Mouse (Mus musculus) E14TG2a.4 (cell line): ENCODE results near the gene Chd2.
"Not testable (repeated sequence)": the region's sequence is repeated elsewhere in the genome, so short reads cannot be mapped to it uniquely, and the experiment has no call there.

Source experiments
- H3K27me3 ChIP-seq: 2 replicates; pipeline ENCODE4 v1.6.1; 2014; ENCODE audit warnings: low read length, control low read depth; ENCODE audit not compliant: insufficient read depth
- H3K36me3 ChIP-seq: 2 replicates; pipeline ENCODE4 v1.6.1; 2014; ENCODE audit warnings: low read length, control low read depth; ENCODE audit not compliant: insufficient read depth
- H3K4me1 ChIP-seq: replicated peaks from 2 replicates; pipeline ENCODE4 v1.6.1; 2014; ENCODE audit warnings: low read depth, low read length, control low read depth
- H3K4me3 ChIP-seq: replicated peaks from 2 replicates; pipeline ENCODE4 v1.5.1; 2014; ENCODE audit warnings: mild to moderate bottlenecking, low read length
- H3K9me3 ChIP-seq: 2 replicates; pipeline ENCODE4 v1.6.1; 2014; ENCODE audit warnings: low read length, control low read depth
- CTCF ChIP-seq: conservative IDR thresholded peaks from 2 replicates; pipeline ENCODE4 v1.5.1; 2014; ENCODE audit warnings: low read length
- NANOG ChIP-seq: IDR thresholded peaks from 2 replicates; pipeline ENCODE4 v1.6.1; 2014; ENCODE audit warnings: borderline replicate concordance, low read length, mixed read lengths
- POU5F1 ChIP-seq: IDR thresholded peaks from 2 replicates; pipeline ENCODE4 v1.6.1; 2014; ENCODE audit warnings: low read length, borderline replicate concordance

The Chd2 gene

GRCm38 (mm10) chr7:73521277-73522193 is 20.1 kb downstream of the Chd2 start:
- Histone ChIP-seq H3K4me1 (peaks cover 79% of the 10 kb centered on the region), H3K36me3 (peaks cover 55% of the 10 kb centered on the region), H3K4me3 (no peak overlapping the region), H3K27me3 (no peaks in the 10 kb centered on the region), H3K9me3 (no peaks in the 10 kb centered on the region)
- TF ChIP-seq POU5F1: no peak
- TF ChIP-seq NANOG: no peak
- no peak for TF ChIP-seq CTCF

GRCm38 (mm10) chr7:73520231-73520630 is 21.4 kb downstream of the Chd2 start:
- TF ChIP-seq NANOG (no peak), CTCF (no peak), POU5F1 (no peak)
- peak overlapping the region; percentile 86 for H3K4me3 ChIP-seq
- H3K27me3 ChIP-seq: no peaks in the 10 kb centered on the region
- peaks cover 68% of the 10 kb centered on the region for H3K36me3 ChIP-seq
- no peaks in the 10 kb centered on the region for H3K9me3 ChIP-seq
- H3K4me1 ChIP-seq: peaks cover 82% of the 10 kb centered on the region

- peaks cover 69% of the 10 kb centered on the region for H3K36me3 ChIP-seq
- H3K4me3 ChIP-seq: peak overlapping the region; percentile 86
- peaks cover 81% of the 10 kb centered on the region for H3K4me1 ChIP-seq
- no peaks in the 10 kb centered on the region for H3K27me3 ChIP-seq
- no peak for TF ChIP-seq POU5F1
- TF ChIP-seq NANOG: no peak
- TF ChIP-seq CTCF: no peak
- H3K9me3 ChIP-seq: no peaks in the 10 kb centered on the region
These were observed 22.4 kb downstream of the Chd2 start for GRCm38 (mm10) chr7:73519060-73519796.

GRCm38 (mm10) chr7:73518373-73518980 is 23.2 kb downstream of the Chd2 start:
- Histone ChIP-seq H3K36me3 (peaks cover 71% of the 10 kb centered on the region), H3K4me1 (peaks cover 77% of the 10 kb centered on the region), H3K4me3 (peak overlapping the region; percentile 86)
- not testable (repeated sequence) for H3K9me3 ChIP-seq, H3K27me3 ChIP-seq

- peaks cover 75% of the 10 kb centered on the region for H3K36me3 ChIP-seq
- H3K4me1 ChIP-seq: peaks cover 77% of the 10 kb centered on the region
- peak overlapping the region; percentile 55 for H3K4me3 ChIP-seq
- TF ChIP-seq NANOG: no peak
- no peaks in the 10 kb centered on the region for H3K27me3 ChIP-seq
- H3K9me3 ChIP-seq: no peaks in the 10 kb centered on the region
These were observed 24.1 kb downstream of the Chd2 start for GRCm38 (mm10) chr7:73517432-73518054.

- H3K27me3 ChIP-seq: no peaks in the 10 kb centered on the region
- peak overlapping the region; percentile 55 for H3K4me3 ChIP-seq
- H3K4me1 ChIP-seq: peaks cover 78% of the 10 kb centered on the region
- TF ChIP-seq NANOG (no peak), CTCF (no peak), POU5F1 (no peak)
- H3K9me3 ChIP-seq: no peaks in the 10 kb centered on the region
- H3K36me3 ChIP-seq: peaks cover 76% of the 10 kb centered on the region
These were observed 24.8 kb downstream of the Chd2 start for GRCm38 (mm10) chr7:73516820-73517219.

GRCm38 (mm10) chr7:73514560-73514959 is 27.1 kb downstream of the Chd2 start:
- no peaks in the 10 kb centered on the region for H3K27me3 ChIP-seq
- peaks cover 73% of the 10 kb centered on the region for H3K4me1 ChIP-seq
- H3K4me3 ChIP-seq: no peak overlapping the region
- no peaks in the 10 kb centered on the region for H3K9me3 ChIP-seq
- TF ChIP-seq NANOG (no peak), CTCF (no peak), POU5F1 (no peak)
- peaks cover 88% of the 10 kb centered on the region for H3K36me3 ChIP-seq

GRCm38 (mm10) chr7:73512422-73512821 is 29.2 kb downstream of the Chd2 start:
- no peak for TF ChIP-seq CTCF
- TF ChIP-seq POU5F1: no peak
- no peak for TF ChIP-seq NANOG
- H3K4me3 ChIP-seq: no peak overlapping the region
- H3K9me3 ChIP-seq: no peaks in the 10 kb centered on the region
- H3K36me3 ChIP-seq: peaks cover 97% of the 10 kb centered on the region
- H3K4me1 ChIP-seq: peaks cover 61% of the 10 kb centered on the region
- H3K27me3 ChIP-seq: no peaks in the 10 kb centered on the region
